Mouse (Mus musculus) midbrain, postnatal 0 days (tissue): Measurements from ENCODE around the gene Ccr5. TPM values are rescaled to one million over a fixed set of nuclear protein-coding genes. Genes with fewer than 3 reads are reported as not detected.

Experiments
- ATAC-seq: fragments of 200-750 bp; cut with Nextera tagmentation; 2 replicates; pipeline ENCODE4 v1.8.0; 2017; ENCODE audit warnings: moderate number of reproducible peaks, mild to moderate bottlenecking, moderate TSS enrichment, moderate library complexity; ENCODE audit not compliant: low FRiP score
- DNase-seq: peaks from one replicate; pipeline ENCODE4 v3.0.0-alpha.2; 2015; ENCODE audit warnings: low spot score
- H3K27ac ChIP-seq: fragments of 300-500 bp; sonication (generic); 2 replicates; pipeline ENCODE4 v1.5.1; 2014; ENCODE audit warnings: low read depth, mild to moderate bottlenecking, low read length, mixed read lengths
- H3K27me3 ChIP-seq: fragments of 300-500 bp; sonication (generic); 2 replicates; pipeline ENCODE4 v1.6.1; 2014; ENCODE audit warnings: low read length, control low read depth, mixed read lengths; ENCODE audit not compliant: insufficient read depth
- H3K36me3 ChIP-seq: fragments of 300-500 bp; sonication (generic); 2 replicates; pipeline ENCODE4 v1.6.1; 2014; ENCODE audit warnings: low read length, control low read depth, mixed read lengths; ENCODE audit not compliant: insufficient read depth
- H3K4me1 ChIP-seq: fragments of 300-500 bp; sonication (generic); 2 replicates; pipeline ENCODE4 v1.6.1; 2014; ENCODE audit warnings: mild to moderate bottlenecking, control low read depth, antibody characterized with exemption, low read length, mixed read lengths; ENCODE audit not compliant: insufficient read depth
- H3K4me2 ChIP-seq: fragments of 300-500 bp; sonication (generic); 2 replicates; pipeline ENCODE4 v1.6.1; 2014; ENCODE audit warnings: low read depth, mild to moderate bottlenecking, low read length, mixed read lengths; ENCODE audit not compliant: poor library complexity, severe bottlenecking
- H3K4me3 ChIP-seq: fragments of 300-500 bp; sonication (generic); 2 replicates; pipeline ENCODE4 v1.5.1; 2014; ENCODE audit warnings: low read depth, mild to moderate bottlenecking, low read length, moderate library complexity
- H3K9ac ChIP-seq: fragments of 300-500 bp; sonication (generic); replicated peaks from 2 replicates; pipeline ENCODE4 v1.6.1; 2014; ENCODE audit warnings: mild to moderate bottlenecking, low read length, moderate library complexity, mixed read lengths; ENCODE audit not compliant: poor library complexity, severe bottlenecking
- H3K9me3 ChIP-seq: fragments of 300-500 bp; sonication (generic); 2 replicates; pipeline ENCODE4 v1.6.1; 2016; ENCODE audit warnings: low read length, control low read depth
- CTCF ChIP-seq: IDR thresholded peaks from 2 replicates; pipeline ENCODE4 v1.5.1; 2016; ENCODE audit warnings: antibody characterized with exemption, mild to moderate bottlenecking
- WGBS: fragments of 180-500 bp; shearing (Covaris S2); extraction: QIAGEN DNeasy Blood & Tissue Kit; methylation state at CpG from one replicate; pipeline ENCODE4 v1.1.7; 2014; 5-methylcytosine and 5-hydroxymethylcytosine counted together
- polyA plus RNA-seq: library from polyadenylated mRNA; unstranded; fragments of >200 nt; fragmentation: Nextera tagmentation; extraction: Ambion mirVana; gene quantifications from 2 replicates; pipeline ENCODE4 v1.2.1, GENCODE M21; 2015
- total RNA-seq: library from RNA; depleted of rRNA; stranded (reverse); fragments of >200 nt; gene quantifications from 2 replicates; pipeline ENCODE4 v1.2.3, GENCODE M21; 2014

Ccr5 gene
- total and polyA plus RNA-seq, 2 experiments from 2014 or later, result 0.38 to 0.48 TPM

GRCm38 (mm10) chr9:124101723-124102122, 19.6 kb upstream of the Ccr5 start, which contains the start of gene Ccr2:
Gene Ccr2, plus strand, starts transcription at chr9:124101950.
- no peaks in the 10 kb centered on the region for H3K36me3 ChIP-seq
- H3K27ac ChIP-seq, result no peak within 1 kb of the TSS
- H3K4me3 ChIP-seq, result no peak within 1 kb of the TSS
- H3K9ac ChIP-seq, result no peak within 1 kb of the TSS
- no peak within 1 kb of the TSS for H3K4me2 ChIP-seq
- ATAC-seq (no peak), DNase-seq (no peak)
- no peaks in the 10 kb centered on the region for H3K27me3 ChIP-seq
- no peaks in the 10 kb centered on the region for H3K4me1 ChIP-seq
- no peaks in the 10 kb centered on the region for H3K9me3 ChIP-seq
- 94% methylated on average over 4 of the region's 4 CpGs for WGBS
- TF ChIP-seq CTCF, result no peak

DNA sequence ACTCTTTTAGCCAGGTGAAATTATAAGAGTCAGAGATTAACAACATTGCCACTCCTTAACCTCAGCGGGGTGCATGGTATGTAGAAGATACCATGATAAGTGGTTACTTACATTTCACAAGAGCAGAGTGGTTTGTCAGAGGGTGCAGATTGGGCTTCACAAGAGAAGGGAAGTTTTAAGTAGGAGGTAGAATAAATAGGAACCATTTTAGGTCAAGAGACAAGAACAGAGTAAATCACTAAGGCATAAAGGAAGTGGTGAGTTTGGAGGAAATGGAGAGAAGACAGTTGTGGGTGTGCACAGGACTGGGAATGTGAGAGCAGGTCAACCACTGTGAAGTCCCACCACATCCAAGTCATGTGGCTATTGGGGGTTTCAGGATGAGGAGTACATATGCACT, 18.1 kb upstream of the Ccr5 start:
- ATAC-seq, result no peak
- Histone ChIP-seq H3K36me3 (no peaks in the 10 kb centered on the region), H3K4me2 (no peak overlapping the region), H3K27me3 (no peaks in the 10 kb centered on the region), H3K9ac (no peak overlapping the region), H3K4me1 (no peaks in the 10 kb centered on the region), H3K9me3 (no peaks in the 10 kb centered on the region), H3K27ac (no peak overlapping the region), H3K4me3 (no peak overlapping the region)
- TF ChIP-seq CTCF, result no peak
- no peak for DNase-seq
- 54% methylated on average over 1 of the region's 1 CpGs for WGBS

DNA sequence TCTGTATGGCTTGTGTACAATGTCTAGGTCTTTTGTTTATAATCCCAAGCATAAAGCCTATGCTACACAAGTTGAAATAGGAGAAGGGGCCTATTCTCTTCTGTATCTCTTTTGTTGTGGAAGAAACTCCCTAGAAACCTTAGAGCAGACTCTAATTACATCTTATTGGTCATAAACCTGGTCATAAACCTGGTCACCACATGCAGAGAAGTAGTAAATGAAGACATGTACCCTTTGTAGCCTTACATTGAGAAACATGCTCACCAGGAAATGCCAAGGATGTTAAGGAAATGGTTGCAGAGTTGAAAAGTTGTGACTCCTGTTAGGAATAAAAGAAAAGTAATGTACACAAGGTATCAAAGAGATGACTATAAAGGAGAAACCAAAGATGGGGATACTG, 16.1 kb upstream of the Ccr5 start:
- Histone ChIP-seq H3K9me3 (no peaks in the 10 kb centered on the region), H3K4me3 (no peak overlapping the region), H3K4me1 (no peaks in the 10 kb centered on the region), H3K36me3 (no peaks in the 10 kb centered on the region), H3K27ac (no peak overlapping the region), H3K9ac (no peak overlapping the region), H3K27me3 (no peaks in the 10 kb centered on the region), H3K4me2 (no peak overlapping the region)
- TF ChIP-seq CTCF, result no peak
- ATAC-seq (no peak), DNase-seq (no peak)

DNA sequence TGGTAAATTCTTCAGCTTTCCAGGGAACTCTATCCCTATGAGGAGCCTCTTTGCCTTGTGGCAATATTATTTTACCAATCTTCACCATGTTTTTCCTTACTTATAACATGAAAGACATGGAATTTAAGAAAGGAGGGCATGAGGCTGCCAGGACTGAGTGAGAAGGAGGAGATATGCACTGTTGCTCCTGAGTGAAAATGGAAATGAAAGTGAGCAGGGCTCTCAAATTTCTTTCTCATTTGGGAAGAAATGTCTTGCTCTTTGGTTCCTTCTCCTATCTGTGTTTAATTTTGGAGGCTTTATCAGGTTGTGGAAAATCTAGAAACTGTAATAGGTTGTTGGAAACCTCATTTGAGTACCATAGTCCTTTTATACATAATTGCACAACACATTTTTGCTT, 14.1 kb upstream of the Ccr5 start:
- Histone ChIP-seq H3K9ac (no peak overlapping the region), H3K27me3 (no peaks in the 10 kb centered on the region), H3K27ac (no peak overlapping the region), H3K4me1 (no peaks in the 10 kb centered on the region), H3K4me2 (no peak overlapping the region), H3K4me3 (no peak overlapping the region), H3K9me3 (no peaks in the 10 kb centered on the region), H3K36me3 (no peaks in the 10 kb centered on the region)
- ATAC-seq, result no peak
- TF ChIP-seq CTCF, result no peak
- DNase-seq, result no peak

DNA sequence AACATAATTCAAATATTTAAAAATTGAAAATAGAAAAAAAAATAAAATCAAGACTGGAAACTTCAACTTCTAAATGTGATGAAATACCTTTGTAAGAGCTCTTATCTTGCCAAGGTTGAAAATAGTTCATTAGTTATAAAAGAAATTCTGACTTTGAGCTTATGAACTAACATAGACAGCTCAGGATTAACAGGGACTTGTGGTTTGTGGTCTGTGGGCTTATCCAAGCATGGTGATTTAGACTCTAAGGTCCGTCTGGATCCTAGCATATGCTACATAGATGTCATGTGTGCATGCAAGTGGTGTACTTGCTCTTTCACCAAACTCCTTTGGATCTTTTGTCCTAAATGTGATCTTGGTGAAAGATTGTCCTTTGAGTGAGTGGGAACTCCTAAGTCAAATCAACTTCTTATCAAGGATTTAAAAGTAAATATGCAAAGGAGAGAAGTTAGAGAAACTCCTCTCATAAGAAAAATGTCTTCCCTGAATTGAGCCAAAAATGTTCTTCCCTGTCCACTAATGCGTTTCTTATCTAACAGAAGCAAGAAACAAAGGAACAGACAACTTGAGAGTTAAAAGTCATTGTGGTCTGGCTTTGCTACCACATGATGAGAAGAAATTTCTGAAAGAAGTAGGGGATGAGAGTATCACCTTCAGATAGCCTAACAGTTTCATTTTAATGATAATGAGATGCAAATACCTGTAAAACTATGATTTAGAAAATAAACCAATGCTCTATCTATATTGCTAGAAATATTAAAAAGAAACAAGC, 12.8 kb upstream of the Ccr5 start:
- WGBS, result 73% methylated on average over 2 of the region's 2 CpGs
- Histone ChIP-seq H3K27me3 (no peaks in the 10 kb centered on the region), H3K4me3 (no peak overlapping the region), H3K4me2 (no peak overlapping the region), H3K27ac (no peak overlapping the region), H3K4me1 (no peaks in the 10 kb centered on the region), H3K36me3 (no peaks in the 10 kb centered on the region), H3K9me3 (no peaks in the 10 kb centered on the region), H3K9ac (no peak overlapping the region)
- DNase-seq (no peak), ATAC-seq (no peak)
- TF ChIP-seq CTCF, result no peak

DNA sequence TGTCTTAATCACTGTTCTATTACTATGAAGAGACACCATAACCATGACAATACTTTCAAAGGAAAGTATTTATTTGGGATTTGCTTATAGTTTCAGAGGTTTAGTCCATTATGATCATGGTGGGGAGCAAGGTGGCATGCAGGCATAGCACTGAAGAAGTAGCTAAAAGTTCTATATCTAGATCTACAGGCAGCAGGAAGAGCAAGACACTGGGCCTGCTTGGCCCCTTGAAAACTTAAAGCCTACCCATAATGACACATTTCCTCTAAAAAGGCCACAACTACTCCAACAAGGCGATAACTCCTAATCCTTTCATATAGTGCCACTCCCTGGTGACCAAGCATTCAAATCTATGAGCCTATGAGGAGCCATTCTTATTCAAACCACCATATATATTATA, 9.3 kb upstream of the Ccr5 start:
- H3K4me3 ChIP-seq, result no peak overlapping the region
- no peak for TF ChIP-seq CTCF
- no peaks in the 10 kb centered on the region for H3K36me3 ChIP-seq
- 84% methylated on average over 1 of the region's 1 CpGs for WGBS
- no peaks in the 10 kb centered on the region for H3K9me3 ChIP-seq
- DNase-seq (no peak), ATAC-seq (no peak)
- no peak overlapping the region for H3K4me2 ChIP-seq
- no peak overlapping the region for H3K9ac ChIP-seq
- H3K4me1 ChIP-seq, result no peaks in the 10 kb centered on the region
- H3K27me3 ChIP-seq, result no peaks in the 10 kb centered on the region
- no peak overlapping the region for H3K27ac ChIP-seq
